Mouse (Mus musculus) bone marrow, adult 2 months (tissue): ENCODE data around the gene 1700029P11Rik.

ENCODE experiments used
- CTCF ChIP-seq: fragments of 200-500 bp; IDR thresholded peaks from 2 replicates; pipeline ENCODE4 v1.5.1; 2011; ENCODE audit warnings: low read length, control low read depth; ENCODE audit not compliant: control insufficient read depth, insufficient read depth
- POLR2A ChIP-seq: fragments of 200-500 bp; IDR thresholded peaks from 2 replicates; pipeline ENCODE4 v1.6.1; 2011; ENCODE audit warnings: low read depth, mild to moderate bottlenecking, control low read depth, low read length, borderline replicate concordance; ENCODE audit not compliant: control insufficient read depth

DNA sequence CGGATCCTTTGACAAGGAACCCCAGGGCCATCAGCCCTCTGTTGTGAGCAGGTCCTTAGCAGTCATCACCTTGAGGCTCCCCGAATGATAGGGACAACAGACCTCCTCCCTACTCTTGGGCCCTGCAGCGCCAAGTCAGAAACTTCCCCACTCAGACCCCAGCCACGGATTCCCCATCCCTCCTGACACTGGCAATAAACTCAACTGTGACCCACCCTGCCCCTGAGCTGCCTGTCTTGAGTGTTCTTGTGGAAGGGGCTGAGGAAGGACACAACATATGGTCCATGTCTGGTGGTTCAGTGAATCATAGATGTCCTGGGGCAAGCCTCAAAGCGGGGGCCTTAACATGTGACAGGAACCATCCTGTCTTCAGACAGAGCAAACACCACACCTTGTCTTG, 29.6 kb upstream of the 1700029P11Rik start:
- no peak for TF ChIP-seq CTCF
- no peak for TF ChIP-seq POLR2A
